Mouse (Mus musculus) lung, postnatal 36 days (tissue): ENCODE results near the gene Iscu.

Source experiments
- DNase-seq: peaks from one replicate; pipeline ENCODE4 v3.0.0; 2022; ENCODE audit warnings: mixed read lengths

Gene Iscu

DNA sequence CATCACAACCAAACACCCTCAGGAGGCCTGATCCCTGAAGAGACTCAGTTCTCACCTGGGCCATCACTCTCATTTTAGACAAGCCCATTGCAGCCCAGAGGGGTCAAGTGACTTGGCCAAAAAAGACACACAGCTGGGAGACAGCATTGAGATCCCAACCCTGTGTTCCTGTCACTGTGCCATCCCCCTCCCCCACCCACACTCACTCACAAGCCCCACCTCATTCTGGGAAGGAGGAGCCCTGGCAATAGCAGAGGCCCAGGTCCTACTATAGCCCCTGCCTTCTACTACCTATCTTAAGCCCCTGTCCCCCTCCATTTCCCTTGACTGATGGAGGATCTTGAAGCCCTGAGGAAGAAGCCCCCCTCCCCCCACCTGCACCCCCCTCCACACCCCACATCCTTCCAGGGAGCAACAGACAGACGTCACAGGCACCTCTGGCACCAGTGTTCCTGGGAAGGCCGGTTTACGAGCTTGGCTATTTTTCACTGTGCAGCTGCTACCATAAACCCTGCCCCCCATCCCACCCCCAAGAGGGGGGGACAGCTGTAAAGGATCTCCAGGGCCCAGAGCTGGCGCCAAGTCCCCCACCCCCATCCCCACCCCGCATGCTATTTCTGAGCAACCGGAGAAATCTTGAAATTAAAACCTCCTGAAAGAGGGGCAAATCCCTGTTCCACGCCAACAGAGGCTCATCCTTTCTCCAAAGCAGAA is 16.7 kb downstream of the Iscu start:
- peak; percentile 48 for DNase-seq

- DNase-seq = peak; percentile 53
Measured at GRCm38 (mm10) chr5:113790453-113791196, 18.1 kb downstream of the Iscu start.

- no peak for DNase-seq
Measured at GRCm38 (mm10) chr5:113791197-113792095, 18.9 kb downstream of the Iscu start.

GRCm38 (mm10) chr5:113796401-113797148 is 24.0 kb downstream of the Iscu start:
- no peak for DNase-seq

DNA sequence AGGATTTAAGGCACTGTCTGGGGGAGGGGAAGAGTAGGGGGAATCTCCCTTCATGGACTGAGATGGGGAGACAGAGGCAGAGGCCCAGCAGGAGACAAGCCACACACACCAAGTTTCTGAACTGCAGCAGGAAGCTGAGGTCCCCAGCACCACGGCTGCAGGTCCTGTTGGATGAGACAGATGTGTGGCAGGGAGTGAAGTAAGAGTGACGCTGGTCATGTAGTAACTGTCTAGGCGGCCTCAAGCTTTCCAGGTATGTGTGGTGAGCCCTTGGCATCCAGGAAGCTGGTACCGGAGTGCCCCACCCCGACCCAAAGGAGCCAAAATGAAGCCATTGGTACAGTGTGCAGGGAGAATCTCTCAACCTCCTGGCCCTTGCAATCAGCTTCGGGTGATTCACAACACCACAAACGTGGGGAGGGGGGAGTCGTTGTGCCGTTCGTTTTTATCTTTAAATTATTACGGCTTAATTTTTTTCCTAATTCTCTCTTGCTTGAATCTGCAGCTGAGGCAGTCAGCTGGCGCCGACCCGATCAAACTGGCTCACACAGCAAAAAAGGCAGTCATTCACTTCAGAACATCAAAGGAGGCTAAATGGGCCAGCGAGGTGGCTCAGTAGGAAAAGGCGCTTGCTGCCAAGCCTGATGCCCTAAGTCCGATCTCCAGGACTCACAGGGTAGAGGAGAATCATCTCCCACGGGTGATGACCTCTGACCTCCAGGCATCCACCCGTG is 24.8 kb downstream of the Iscu start:
- no peak for DNase-seq

- DNase-seq = no peak
Measured at GRCm38 (mm10) chr5:113798525-113798924, 26.0 kb downstream of the Iscu start.

- DNase-seq = no peak
Measured at GRCm38 (mm10) chr5:113799691-113800090, 27.1 kb downstream of the Iscu start.

DNA sequence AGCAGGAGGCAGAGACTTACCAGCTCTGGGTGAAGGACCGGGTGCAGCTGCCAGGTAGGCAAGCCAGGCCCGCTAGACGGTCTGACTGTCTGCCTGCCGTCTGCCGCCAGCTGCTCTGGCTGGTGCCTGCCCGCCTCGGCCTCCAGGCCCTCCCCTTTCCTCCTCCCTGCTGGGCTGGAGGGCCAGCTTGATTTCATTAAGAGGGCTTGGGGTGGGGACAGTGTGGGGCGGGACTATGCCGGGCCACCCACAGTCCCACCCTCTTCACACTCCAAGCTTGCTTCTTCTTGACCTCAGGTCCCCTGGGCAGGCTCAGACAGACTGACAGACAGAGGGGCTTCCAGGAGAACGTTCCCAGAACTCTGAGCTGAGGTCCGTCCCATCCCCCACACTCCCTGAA is 27.7 kb downstream of the Iscu start, which contains the start of gene Tmem119:
Gene Tmem119 (minus strand): TSS at position 237 of the 400 bp plus-strand sequence.
- peak; percentile 62 for DNase-seq

GRCm38 (mm10) chr5:113804395-113804966 is 31.9 kb downstream of the Iscu start:
- DNase-seq = no peak

- no peak for DNase-seq
Measured at GRCm38 (mm10) chr5:113805301-113805700, 32.8 kb downstream of the Iscu start.

DNA sequence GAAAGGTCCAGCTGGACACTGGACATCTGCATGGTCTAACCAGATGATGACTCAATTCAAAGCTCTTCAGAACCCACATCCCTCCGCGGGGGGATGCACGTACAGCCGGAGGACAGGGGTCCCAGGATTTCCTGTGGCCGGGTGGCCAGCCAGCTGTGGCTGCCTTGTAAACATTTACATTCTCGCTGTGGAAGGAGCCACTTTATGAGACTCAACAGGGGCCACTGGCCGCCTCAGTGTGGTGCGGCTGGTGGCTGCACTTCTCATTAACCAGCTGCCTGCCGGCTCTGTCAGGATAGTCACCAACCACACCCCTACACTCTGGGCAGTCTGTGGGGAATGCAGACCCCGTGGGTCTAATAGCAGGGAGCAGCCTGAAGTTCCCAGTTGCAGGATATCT is 33.9 kb downstream of the Iscu start:
- DNase-seq = no peak

DNA sequence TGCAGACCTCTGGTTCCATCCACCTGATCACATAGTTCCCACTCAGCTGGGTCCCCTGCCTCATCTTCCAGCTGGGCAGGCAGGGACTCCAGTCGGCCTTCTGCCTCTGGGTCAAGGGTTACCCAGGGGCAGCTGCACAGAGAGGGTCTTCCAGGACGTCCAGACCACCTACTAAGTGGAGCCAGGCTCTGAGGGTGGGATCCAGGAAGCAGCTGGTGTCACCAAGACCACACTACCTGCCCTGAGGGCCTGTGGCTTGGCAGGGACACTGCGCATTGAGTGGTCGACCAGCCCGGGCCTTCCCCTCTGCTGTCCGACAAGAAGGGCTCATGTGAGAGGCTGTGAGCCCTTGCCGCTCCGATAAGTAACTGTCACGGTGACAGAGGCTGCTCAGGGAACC is 35.2 kb downstream of the Iscu start:
- DNase-seq = no peak

- DNase-seq = peak; percentile 28
Measured at GRCm38 (mm10) chr5:113808177-113808576, 35.6 kb downstream of the Iscu start.

GRCm38 (mm10) chr5:113810111-113810510 is 37.6 kb downstream of the Iscu start:
- DNase-seq = no peak

GRCm38 (mm10) chr5:113811824-113812420 is 39.4 kb downstream of the Iscu start:
- peak; percentile 52 for DNase-seq

- no peak for DNase-seq
Measured at GRCm38 (mm10) chr5:113812638-113813037, 40.1 kb downstream of the Iscu start.

GRCm38 (mm10) chr5:113813608-113814007 is 41.1 kb downstream of the Iscu start:
- DNase-seq = no peak

- DNase-seq = no peak
Measured at GRCm38 (mm10) chr5:113814111-113815040, 41.8 kb downstream of the Iscu start.

- DNase-seq = no peak
Measured at GRCm38 (mm10) chr5:113815041-113815389, 42.5 kb downstream of the Iscu start.

- peak; percentile 77 for DNase-seq
Measured at GRCm38 (mm10) chr5:113815638-113816152, 43.1 kb downstream of the Iscu start.
